Mouse (Mus musculus) right cerebral cortex, postnatal 14 days (tissue): ENCODE measurements around the gene Gm16440.
"Not testable (repeated sequence)": the region's sequence is repeated elsewhere in the genome, so short reads cannot be mapped to it uniquely, and the experiment has no call there.

Source experiments
- DNase-seq: peaks from one replicate; pipeline ENCODE4 v3.0.0; 2022

Gm16440 gene

DNA sequence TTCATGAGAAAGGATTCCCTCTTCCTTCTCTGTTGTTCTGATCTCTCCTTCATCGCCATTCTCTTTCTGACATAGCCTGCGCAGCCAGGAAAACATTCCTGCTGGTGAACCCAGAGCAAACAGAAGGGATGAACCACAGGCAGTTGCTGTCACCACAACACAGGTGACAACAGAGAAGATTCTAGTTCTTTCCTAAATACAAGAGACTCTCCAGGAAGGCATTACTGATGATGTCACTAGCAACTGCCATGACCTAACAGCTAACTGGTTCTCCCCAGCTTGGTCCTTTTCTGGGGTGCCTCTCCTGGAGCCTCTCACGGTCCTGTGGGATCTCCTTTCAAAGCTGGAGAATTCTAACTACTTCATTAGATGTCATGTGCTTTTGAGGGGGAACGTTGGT is at the start of gene Gm16440:
TSS of gene Gm16440 (minus strand) at position 101 of the 400 bp plus-strand sequence.
- not testable (repeated sequence) for DNase-seq

DNA sequence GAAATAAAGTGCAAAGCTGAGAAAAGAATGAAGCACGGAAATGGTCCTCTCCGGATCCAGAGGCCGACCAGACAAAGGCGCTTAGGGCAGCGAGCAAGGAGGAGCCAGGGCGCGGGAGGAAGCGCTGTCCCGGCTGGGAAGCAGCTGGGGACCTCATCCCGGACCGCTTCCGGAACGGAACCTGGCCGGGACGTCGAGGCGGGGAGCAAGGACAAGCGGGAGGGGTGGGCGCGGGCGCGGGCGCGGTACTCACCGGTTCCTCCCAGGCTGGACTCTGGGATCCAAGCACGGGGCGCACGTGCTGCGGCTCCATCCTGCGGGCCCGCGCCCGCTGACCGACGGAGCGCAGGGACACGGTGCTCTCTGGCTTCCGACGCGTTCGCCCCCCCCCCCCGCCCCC is 36.6 kb upstream of the Gm16440 start:
- peak; percentile 16 for DNase-seq

DNA sequence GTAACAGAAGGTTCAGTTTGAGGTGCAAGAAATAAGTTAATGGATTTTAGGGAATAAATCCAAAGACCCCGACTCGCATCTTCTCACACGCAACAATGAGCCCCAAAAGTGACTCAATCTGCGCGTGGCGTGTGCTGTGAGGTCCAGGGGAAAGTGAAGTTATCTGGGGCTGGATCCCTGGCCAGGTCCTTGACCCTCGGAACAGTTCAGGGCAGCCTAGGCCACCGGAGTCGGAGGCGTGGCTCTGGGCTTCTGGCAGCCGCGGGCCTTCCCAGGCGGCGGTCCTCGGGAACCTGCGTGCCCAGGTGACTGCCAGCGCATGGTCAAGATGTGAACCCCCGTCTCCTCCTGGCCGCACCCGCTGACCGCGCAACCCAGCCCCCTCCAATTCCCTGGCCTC is 36.2 kb upstream of the Gm16440 start:
- DNase-seq, result peak; percentile 3

DNA sequence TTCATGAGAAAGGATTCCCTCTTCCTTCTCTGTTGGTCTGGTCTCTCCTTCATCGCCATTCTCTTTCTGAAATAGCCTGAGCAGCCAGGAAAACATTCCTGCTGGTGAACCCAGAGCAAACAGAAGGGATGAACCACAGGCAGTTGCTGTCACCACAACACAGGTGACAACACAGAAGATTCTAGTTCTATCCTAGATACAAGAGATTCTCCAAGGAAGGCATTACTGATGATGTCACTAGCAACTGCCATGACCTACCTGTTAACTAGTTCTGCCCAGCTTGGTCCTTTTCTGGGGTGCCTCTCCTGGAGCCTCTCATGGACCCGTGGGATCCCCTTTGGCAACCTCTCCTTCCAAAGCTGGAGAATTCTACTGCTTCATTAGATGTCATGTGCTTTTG is 22.3 kb upstream of the Gm16440 start, which contains the start of gene Gm3591:
TSS of gene Gm3591 (minus strand) at position 101 of the 400 bp plus-strand sequence.
- DNase-seq, result not testable (repeated sequence)

DNA sequence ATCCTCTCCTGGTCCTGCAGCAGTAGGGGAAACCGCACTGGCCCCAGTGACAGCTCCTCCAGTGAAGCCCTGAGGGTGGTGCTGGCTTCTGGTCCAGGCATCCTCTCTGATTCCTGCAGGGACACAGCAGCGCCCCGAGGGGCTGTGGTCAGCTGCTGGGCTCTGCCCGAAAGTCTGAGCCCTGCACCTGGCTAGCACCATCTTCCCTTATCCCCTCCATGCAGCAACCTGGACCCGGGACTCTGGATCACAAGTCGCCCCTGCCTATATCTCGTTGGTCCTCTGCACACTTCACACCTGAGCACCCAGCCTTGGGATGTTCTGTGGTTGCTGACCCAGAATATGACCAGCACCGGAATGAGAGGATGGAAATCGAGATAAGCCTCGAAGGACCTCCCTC is 46.5 kb downstream of the Gm16440 start, which contains the start of gene Gm3618:
TSS of gene Gm3618 (minus strand) at position 101 of the 400 bp plus-strand sequence.
- DNase-seq, result not testable (repeated sequence)
